Mouse (Mus musculus) forebrain, embryonic 14.5 days (tissue): Measurements from ENCODE around the gene Rasal1. TPM values are rescaled to one million over a fixed set of nuclear protein-coding genes. Genes with fewer than 3 reads are reported as not detected.

Source experiments
- ATAC-seq: fragments of 200-750 bp; cut with Nextera tagmentation; 2 replicates; pipeline ENCODE4 v1.8.0; 2017; ENCODE audit warnings: mild to moderate bottlenecking, moderate library complexity
- DNase-seq: peaks from one replicate; pipeline ENCODE4 v3.0.0-alpha.2; 2015; ENCODE audit warnings: low spot score
- H3K27ac ChIP-seq: fragments of 300-500 bp; sonication (generic); 2 replicates; pipeline ENCODE4 v1.5.1; 2014; ENCODE audit warnings: low read depth, mild to moderate bottlenecking, control low read depth, low read length, moderate library complexity
- H3K27me3 ChIP-seq: fragments of 300-500 bp; sonication (generic); replicated peaks from 2 replicates; pipeline ENCODE4 v1.6.1; 2014; ENCODE audit warnings: low read length, control low read depth, mixed read lengths; ENCODE audit not compliant: control insufficient read depth, insufficient read depth
- H3K36me3 ChIP-seq: fragments of 300-500 bp; sonication (generic); 2 replicates; pipeline ENCODE4 v1.6.1; 2014; ENCODE audit warnings: low read length, control low read depth; ENCODE audit not compliant: control insufficient read depth, insufficient read depth
- H3K4me1 ChIP-seq: fragments of 300-500 bp; sonication (generic); 2 replicates; pipeline ENCODE4 v1.6.1; 2014; ENCODE audit warnings: antibody characterized with exemption, low read length, control low read depth; ENCODE audit not compliant: control insufficient read depth, insufficient read depth
- H3K4me2 ChIP-seq: fragments of 300-500 bp; sonication (generic); 2 replicates; pipeline ENCODE4 v1.6.1; 2014; ENCODE audit warnings: mild to moderate bottlenecking, control low read depth, low read length
- H3K4me3 ChIP-seq: fragments of 300-500 bp; sonication (generic); 2 replicates; pipeline ENCODE4 v1.5.1; 2014; ENCODE audit warnings: low read depth, low read length, control low read depth
- H3K9ac ChIP-seq: fragments of 300-500 bp; sonication (generic); 2 replicates; pipeline ENCODE4 v1.6.1; 2014; ENCODE audit warnings: mild to moderate bottlenecking, low read length, control low read depth, moderate library complexity
- H3K9me3 ChIP-seq: fragments of 300-500 bp; sonication (generic); replicated peaks from 2 replicates; pipeline ENCODE4 v1.6.1; 2016; ENCODE audit warnings: low read length, control low read depth, mixed read lengths; ENCODE audit not compliant: control insufficient read depth
- WGBS: fragments of 180-500 bp; shearing (Covaris S2); extraction: QIAGEN DNeasy Blood & Tissue Kit; methylation state at CpG from one replicate; pipeline ENCODE4 v1.1.7; 2014; 5-methylcytosine and 5-hydroxymethylcytosine counted together
- polyA plus RNA-seq: library from polyadenylated mRNA; unstranded; fragments of >200 nt; fragmentation: Nextera tagmentation; extraction: Ambion mirVana; gene quantifications from 2 replicates; pipeline ENCODE4 v1.2.1, GENCODE M21; 2014

Gene Rasal1
- polyA plus RNA-seq, 1 experiment from 2014 or later, result 1.5 TPM

DNA sequence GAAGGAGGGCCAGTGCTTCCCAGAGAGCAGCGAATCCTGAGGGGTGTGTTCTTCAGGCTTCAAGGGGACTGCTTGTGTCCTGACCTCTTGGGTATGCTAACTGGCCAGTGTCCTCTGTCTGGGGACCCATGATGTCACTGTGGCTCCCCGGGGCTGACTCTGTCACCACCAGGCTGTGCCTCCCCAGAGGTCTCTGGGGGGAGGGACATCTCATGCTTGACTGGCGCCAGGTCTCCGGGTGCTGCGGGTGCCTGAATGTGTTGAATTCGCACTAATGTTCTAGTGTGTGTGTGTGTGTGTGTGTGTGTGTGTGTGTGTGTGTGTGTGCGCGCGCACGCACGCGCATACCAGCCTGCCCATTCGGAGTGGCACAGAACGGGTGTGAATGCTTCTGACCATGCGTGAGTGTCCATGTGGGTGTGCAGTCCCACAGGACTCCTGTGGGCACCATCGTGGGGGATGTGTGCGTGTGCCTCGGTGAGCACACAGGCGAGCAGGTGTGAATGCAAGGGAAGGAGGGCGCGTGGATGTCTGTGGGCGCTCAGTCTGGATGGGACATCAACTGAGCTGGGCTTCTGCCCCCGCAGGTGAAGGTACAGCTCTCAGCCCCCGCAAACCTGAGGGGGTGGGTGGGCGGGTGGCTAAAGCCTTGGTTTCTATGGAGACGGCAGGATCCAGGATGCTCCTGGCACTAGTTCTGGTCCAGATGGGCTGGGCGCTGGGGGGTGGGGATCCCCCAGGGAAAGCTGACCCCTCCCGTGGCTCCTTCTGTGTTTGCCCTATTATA lies 4.5 kb downstream of the Rasal1 start:
- peaks cover 15% of the 10 kb centered on the region for H3K27me3 ChIP-seq
- H3K27ac ChIP-seq, result peak overlapping the region; percentile 39; the same call in 1 of the 2 replicates
- peaks cover 10% of the 10 kb centered on the region; the same call in 1 of the 2 replicates for H3K4me1 ChIP-seq
- ATAC-seq (no peak), DNase-seq (no peak)
- WGBS, result 79% methylated on average over 28 of the region's 28 CpGs
- no peak overlapping the region for H3K4me2 ChIP-seq
- no peaks in the 10 kb centered on the region for H3K9me3 ChIP-seq
- H3K4me3 ChIP-seq, result no peak overlapping the region
- H3K36me3 ChIP-seq, result no peaks in the 10 kb centered on the region
- no peak overlapping the region for H3K9ac ChIP-seq

DNA sequence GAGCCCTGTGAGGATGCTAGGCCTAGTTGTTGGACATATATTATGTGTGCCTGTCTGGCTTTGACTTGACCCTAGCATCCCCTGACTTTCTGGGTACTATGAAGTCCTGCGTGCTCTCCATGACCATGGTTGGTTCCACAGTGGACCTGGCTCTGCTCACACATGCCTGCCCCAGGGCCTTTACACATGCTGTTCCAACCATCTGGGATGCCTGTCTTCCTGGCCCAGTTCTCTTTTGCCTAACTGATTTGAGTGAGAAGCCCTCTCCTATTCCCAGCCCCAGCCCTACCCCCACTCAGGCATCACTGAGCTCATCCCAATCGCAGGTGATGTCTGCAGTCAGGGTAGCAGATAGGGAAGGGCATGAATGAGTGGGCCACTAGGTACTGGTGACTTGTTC lies 5.3 kb downstream of the Rasal1 start:
- WGBS, result 89% methylated on average over 2 of the region's 2 CpGs
- no peak overlapping the region for H3K9ac ChIP-seq
- peaks cover 13% of the 10 kb centered on the region for H3K27me3 ChIP-seq
- H3K4me1 ChIP-seq, result peaks cover 4% of the 10 kb centered on the region; the same call in 1 of the 2 replicates
- H3K4me2 ChIP-seq, result no peak overlapping the region
- DNase-seq, result no peak
- no peak overlapping the region for H3K4me3 ChIP-seq
- no peak for ATAC-seq
- H3K27ac ChIP-seq, result peak overlapping the region; percentile 39; the same call in 1 of the 2 replicates
- no peaks in the 10 kb centered on the region for H3K36me3 ChIP-seq
- H3K9me3 ChIP-seq, result no peaks in the 10 kb centered on the region

- no peaks in the 10 kb centered on the region for H3K27me3 ChIP-seq
- no peak overlapping the region for H3K4me3 ChIP-seq
- no peak overlapping the region for H3K9ac ChIP-seq
- H3K36me3 ChIP-seq, result no peaks in the 10 kb centered on the region
- WGBS, result 70% methylated on average over 12 of the region's 12 CpGs
- no peak overlapping the region for H3K4me2 ChIP-seq
- H3K4me1 ChIP-seq, result no peaks in the 10 kb centered on the region
- peak overlapping the region; percentile 33; the same call in 1 of the 2 replicates for H3K27ac ChIP-seq
- ATAC-seq (peak; percentile 63; the same call in 1 of the 2 replicates), DNase-seq (peak; percentile 75)
- H3K9me3 ChIP-seq, result no peaks in the 10 kb centered on the region
Observed at GRCm38 (mm10) chr5:120656281-120656751, 7.7 kb downstream of the Rasal1 start.

DNA sequence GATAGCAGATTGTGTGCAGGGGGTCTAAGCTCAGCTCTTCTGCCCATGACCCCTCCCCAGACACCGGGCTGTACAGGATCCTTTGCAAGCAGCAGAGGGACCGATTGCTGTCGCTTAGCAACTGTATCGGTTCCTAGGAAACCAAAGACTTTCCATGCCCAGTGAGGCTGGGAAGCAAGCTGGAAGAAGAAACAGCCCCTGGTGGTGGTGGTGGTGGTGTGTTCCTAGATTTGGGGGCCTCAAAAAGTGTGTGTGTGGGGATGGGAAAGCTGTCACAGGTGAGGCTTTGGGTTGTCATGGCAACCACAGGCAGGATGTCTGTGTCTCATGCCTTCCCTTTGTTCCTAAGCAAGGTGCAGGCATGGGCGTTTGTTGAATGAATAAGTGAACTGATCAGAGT lies 12.2 kb downstream of the Rasal1 start:
- peak; percentile 46; the same call in 1 of the 2 replicates for ATAC-seq
- WGBS, result 30% methylated on average over 5 of the region's 5 CpGs

DNA sequence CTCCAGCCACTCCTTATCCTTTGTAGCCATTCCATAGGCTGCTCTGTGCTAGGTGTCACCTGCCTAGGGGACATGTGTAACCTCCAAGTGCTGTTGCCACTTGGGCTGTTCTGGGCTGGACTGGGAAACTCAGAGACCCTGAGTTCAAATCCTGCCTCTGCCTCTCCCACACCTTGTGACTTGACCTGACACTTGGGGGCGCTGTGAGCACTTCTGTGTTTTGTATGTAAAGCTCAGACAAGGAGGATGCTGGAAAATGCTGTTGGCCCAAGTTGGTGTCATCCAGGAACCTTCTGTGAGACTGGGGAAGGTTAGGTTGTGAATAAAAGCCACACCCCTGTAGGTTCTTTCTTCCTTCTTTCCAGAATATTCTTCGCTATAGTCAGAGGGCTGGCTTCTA lies 16.3 kb downstream of the Rasal1 start:
- 48% methylated on average over 2 of the region's 2 CpGs for WGBS
- Histone ChIP-seq H3K27me3 (no peaks in the 10 kb centered on the region), H3K9ac (no peak overlapping the region), H3K4me3 (no peak overlapping the region), H3K27ac (no peak overlapping the region), H3K4me1 (no peaks in the 10 kb centered on the region), H3K36me3 (no peaks in the 10 kb centered on the region), H3K4me2 (no peak overlapping the region), H3K9me3 (no peaks in the 10 kb centered on the region)
- ATAC-seq, result no peak
- no peak for DNase-seq

More for the DNA sequence above, 12.2 kb downstream of the Rasal1 start:
- Histone ChIP-seq H3K27me3 (no peaks in the 10 kb centered on the region), H3K4me3 (no peak overlapping the region), H3K4me1 (no peaks in the 10 kb centered on the region), H3K4me2 (no peak overlapping the region), H3K9ac (no peak overlapping the region; the same call in 1 of the 2 replicates), H3K27ac (peak overlapping the region; percentile 35; the same call in 1 of the 2 replicates), H3K9me3 (no peaks in the 10 kb centered on the region), H3K36me3 (no peaks in the 10 kb centered on the region)
- DNase-seq, result peak; percentile 77

DNA sequence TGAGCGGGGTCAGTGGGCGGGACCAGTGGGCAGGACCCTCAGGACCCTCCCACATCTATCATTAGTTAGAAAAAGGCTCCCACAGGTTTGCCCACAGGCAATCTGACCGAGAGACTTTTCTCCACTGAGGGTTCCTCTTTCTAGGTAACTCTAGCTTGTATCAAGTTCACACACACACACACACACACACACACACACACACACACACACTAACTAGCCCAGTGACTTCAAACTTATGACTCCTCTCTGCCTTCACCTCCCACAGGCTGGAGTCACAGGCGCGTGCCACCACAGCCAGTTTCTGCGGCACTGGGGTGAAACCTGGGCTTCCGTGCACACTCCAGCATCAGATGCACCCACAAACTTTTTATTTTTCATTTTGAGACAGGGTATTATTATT lies 20.1 kb downstream of the Rasal1 start:
- H3K9ac ChIP-seq, result no peak overlapping the region
- no peak for ATAC-seq
- H3K4me1 ChIP-seq, result no peaks in the 10 kb centered on the region
- no peaks in the 10 kb centered on the region for H3K36me3 ChIP-seq
- no peak overlapping the region for H3K4me2 ChIP-seq
- WGBS, result 68% methylated on average over 7 of the region's 7 CpGs
- no peaks in the 10 kb centered on the region for H3K9me3 ChIP-seq
- H3K27ac ChIP-seq, result no peak overlapping the region
- H3K4me3 ChIP-seq, result no peak overlapping the region
- no peak for DNase-seq
- H3K27me3 ChIP-seq, result no peaks in the 10 kb centered on the region

- Histone ChIP-seq H3K36me3 (no peaks in the 10 kb centered on the region), H3K27ac (no peak overlapping the region), H3K4me1 (no peaks in the 10 kb centered on the region), H3K4me3 (no peak overlapping the region), H3K9ac (no peak overlapping the region), H3K4me2 (no peak overlapping the region), H3K9me3 (no peaks in the 10 kb centered on the region), H3K27me3 (no peaks in the 10 kb centered on the region)
- 89% methylated on average over 7 of the region's 7 CpGs for WGBS
- no peak for DNase-seq
- ATAC-seq, result no peak
Observed at GRCm38 (mm10) chr5:120670132-120670531, 21.5 kb downstream of the Rasal1 start.

- DNase-seq, result no peak
- no peak for ATAC-seq
- no peaks in the 10 kb centered on the region for H3K27me3 ChIP-seq
- no peak overlapping the region for H3K27ac ChIP-seq
- no peaks in the 10 kb centered on the region for H3K4me1 ChIP-seq
- no peak overlapping the region for H3K4me2 ChIP-seq
- H3K9ac ChIP-seq, result no peak overlapping the region
- 90% methylated on average over 3 of the region's 3 CpGs for WGBS
- no peaks in the 10 kb centered on the region for H3K9me3 ChIP-seq
- H3K4me3 ChIP-seq, result no peak overlapping the region
- H3K36me3 ChIP-seq, result no peaks in the 10 kb centered on the region
Observed at GRCm38 (mm10) chr5:120671865-120672264, 23.3 kb downstream of the Rasal1 start.

DNA sequence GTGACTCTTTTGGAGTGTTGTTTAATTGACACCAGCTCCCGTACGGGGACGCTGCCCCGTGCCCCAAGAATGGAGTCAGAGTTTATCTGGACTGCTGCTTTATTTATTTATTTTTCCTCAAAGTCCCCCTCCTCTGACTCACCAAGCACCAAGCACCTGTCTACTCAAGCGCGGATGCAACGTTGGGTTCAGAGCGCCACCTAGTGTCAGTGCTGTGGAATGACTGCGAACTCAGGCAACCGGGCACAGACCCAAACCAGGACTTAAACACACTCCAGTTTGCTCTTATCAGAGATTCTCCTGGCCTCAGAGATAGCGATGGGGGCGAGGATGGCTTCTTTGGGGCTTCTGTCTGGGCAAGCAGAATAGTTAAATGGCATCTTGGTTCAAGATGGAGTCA lies 25.0 kb downstream of the Rasal1 start:
- Histone ChIP-seq H3K4me2 (no peak overlapping the region), H3K9ac (no peak overlapping the region), H3K36me3 (no peaks in the 10 kb centered on the region), H3K27me3 (no peaks in the 10 kb centered on the region), H3K27ac (no peak overlapping the region), H3K4me3 (no peak overlapping the region), H3K9me3 (no peaks in the 10 kb centered on the region), H3K4me1 (no peaks in the 10 kb centered on the region)
- peak; percentile 81 for DNase-seq
- ATAC-seq, result no peak
- 13% methylated on average over 12 of the region's 12 CpGs for WGBS
